Mouse (Mus musculus) erythroblast, adult 5-6 weeks (primary cell): ENCODE data around the gene Pmp22. TPM values are rescaled to one million over a fixed set of nuclear protein-coding genes. Genes with fewer than 3 reads are reported as not detected.

Source experiments
- total RNA-seq, 2 experiments: library from RNA; stranded (forward) in 1 of 2; stranded (reverse) in 1 of 2; fragments of 150-400 nt in 1 of 2; fragments of 200-764, 138-1000 nt in 1 of 2; gene quantifications; 2 replicates each; pipeline versions ENCODE4 v1.2.3 to v1.2.4; 2015 to 2017; ENCODE audit warnings: low replicate concordance in 2 of 2

Pmp22 gene
- total RNA-seq, 2 experiments from 2014 or later = not detected

Other genes starting within 250 kb of the Pmp22 start
- 2.7 and 10.7 TPM in 2 replicates for gene Tvp23b, start 249.5 kb upstream of the Pmp22 start, total RNA-seq (2015; ENCODE audit: low replicate concordance)
- gene Tvp23b, start 249.5 kb upstream of the Pmp22 start, total RNA-seq (2017; ENCODE audit: low replicate concordance) = 2.4 and 5.7 TPM in 2 replicates
- gene Cdrt4, start 177.8 kb upstream of the Pmp22 start, total RNA-seq (2015; ENCODE audit: low replicate concordance) = not detected in 2 replicates
- gene Cdrt4, start 177.8 kb upstream of the Pmp22 start, total RNA-seq (2017; ENCODE audit: low replicate concordance) = not detected in 2 replicates
- gene Tekt3, start 67.3 kb upstream of the Pmp22 start, total RNA-seq (2015; ENCODE audit: low replicate concordance) = not detected in 2 replicates
- gene Tekt3, start 67.3 kb upstream of the Pmp22 start, total RNA-seq (2017; ENCODE audit: low replicate concordance) = not detected in 2 replicates